Mouse (Mus musculus): Measurements from ENCODE around the gene Pbld1.

DNA sequence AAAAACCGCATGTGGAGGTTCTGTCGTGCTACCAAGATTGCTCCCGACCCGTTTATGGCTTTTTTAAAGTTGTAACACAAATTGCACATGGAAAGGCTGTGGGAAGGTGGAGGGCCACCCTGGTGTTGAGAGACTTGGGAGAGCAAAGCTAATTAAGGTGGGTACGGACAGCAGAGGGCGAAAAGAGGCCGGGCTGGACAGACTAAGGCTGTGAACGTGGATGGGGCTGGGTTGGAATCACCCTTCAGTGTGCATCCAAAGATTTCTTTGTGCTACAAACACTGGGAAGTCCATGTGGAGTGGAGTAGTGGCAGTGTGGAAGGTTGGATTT lies 35.4 kb upstream of the Pbld1 start:
- TF ChIP-seq CTCF (IDR thresholded peaks at IDR 0.05; ENCODE audit: borderline replicate concordance, control insufficient read depth, extremely low read depth, insufficient read depth, low read length, poor library complexity), result no peak
- TF ChIP-seq POLR2A (IDR thresholded peaks at IDR 0.05; ENCODE audit: control insufficient read depth, extremely low read depth, insufficient read depth, low read length, poor library complexity), result no peak

Measured in thymus, adult 2 months (tissue).